Mouse (Mus musculus) thymus, adult 2 months (tissue): Measurements from ENCODE around the gene Lca5. TPM values are rescaled to one million over a fixed set of nuclear protein-coding genes. Genes with fewer than 3 reads are reported as not detected.

ENCODE experiments used
- DNase-seq: peaks from one replicate; pipeline ENCODE4 v3.0.0; 2021
- H3K27ac ChIP-seq: fragments of 200-500 bp; 2 replicates; pipeline ENCODE4 v1.5.1; 2012; ENCODE audit warnings: low read length, control low read depth; ENCODE audit not compliant: control insufficient read depth, insufficient read depth
- H3K27me3 ChIP-seq: fragments of 200-500 bp; 2 replicates; pipeline ENCODE4 v1.6.1; 2012; ENCODE audit warnings: mild to moderate bottlenecking, low read length, moderate library complexity, mixed read lengths; ENCODE audit not compliant: control insufficient read depth, insufficient read depth
- H3K36me3 ChIP-seq: fragments of 200-500 bp; 2 replicates; pipeline ENCODE4 v1.6.1; 2012; ENCODE audit warnings: mild to moderate bottlenecking, low read length, moderate library complexity; ENCODE audit not compliant: control insufficient read depth, insufficient read depth
- H3K4me1 ChIP-seq: fragments of 200-500 bp; replicated peaks from 2 replicates; pipeline ENCODE4 v1.6.1; 2012; ENCODE audit warnings: low read length; ENCODE audit not compliant: control insufficient read depth, insufficient read depth
- H3K4me3 ChIP-seq: fragments of 200-500 bp; 2 replicates; pipeline ENCODE4 v1.5.1; 2012; ENCODE audit warnings: mild to moderate bottlenecking, low read length, control low read depth, moderate library complexity; ENCODE audit not compliant: control insufficient read depth, insufficient read depth
- CTCF ChIP-seq: fragments of 200-500 bp; IDR thresholded peaks from 2 replicates; pipeline ENCODE4 v1.5.1; 2012; ENCODE audit warnings: mild to moderate bottlenecking, control low read depth, low read length, moderate library complexity, borderline replicate concordance; ENCODE audit not compliant: control insufficient read depth, poor library complexity, insufficient read depth; ENCODE audit errors: extremely low read depth
- POLR2A ChIP-seq: fragments of 200-500 bp; IDR thresholded peaks from 2 replicates; pipeline ENCODE4 v1.6.1; 2012; ENCODE audit warnings: mild to moderate bottlenecking, low read length, control low read depth, moderate library complexity; ENCODE audit not compliant: control insufficient read depth, poor library complexity, insufficient read depth; ENCODE audit errors: extremely low read depth
- WGBS: fragments of 180-500 bp; shearing (Covaris S2); methylation state at CpG from one replicate; pipeline ENCODE4 v1.1.7; 2018; 5-methylcytosine and 5-hydroxymethylcytosine counted together
- polyA plus RNA-seq: library from polyadenylated mRNA; depleted of rRNA; stranded (reverse); fragments of >200 nt; gene quantifications from 2 replicates; pipeline ENCODE4 v1.2.3, GENCODE M21; 2012

Lca5 gene
- polyA plus RNA-seq, 1 experiment: 2.7 TPM

GRCm38 (mm10) chr9:83398260-83398659, 42.7 kb downstream of the Lca5 start:
- no peak for TF ChIP-seq POLR2A
- DNase-seq: no peak
- H3K4me3 ChIP-seq: no peak overlapping the region
- WGBS: 20% methylated on average over 6 of the region's 6 CpGs
- H3K27me3 ChIP-seq: no peaks in the 10 kb centered on the region
- H3K36me3 ChIP-seq: no peaks in the 10 kb centered on the region
- no peaks in the 10 kb centered on the region for H3K4me1 ChIP-seq
- H3K27ac ChIP-seq: no peak overlapping the region

DNA sequence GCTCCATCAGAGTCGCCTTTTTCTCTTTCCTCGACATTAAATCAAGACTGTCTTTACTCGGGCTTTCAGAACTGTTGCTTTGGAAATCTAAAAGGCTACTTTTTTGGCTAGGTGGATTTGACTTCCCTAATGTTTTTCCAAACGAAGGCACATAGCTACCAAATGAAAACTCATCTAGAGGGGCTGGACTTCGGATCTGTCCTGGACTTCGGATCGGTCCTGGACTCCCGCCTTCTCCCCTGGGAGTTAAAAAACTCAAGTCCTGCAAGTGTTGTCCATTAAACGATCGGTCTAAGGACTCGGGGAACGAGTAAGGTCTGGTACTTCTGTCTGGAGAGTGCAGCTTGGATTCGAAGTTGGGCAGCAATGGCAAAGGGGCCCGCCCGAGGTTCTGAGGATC, 45.5 kb downstream of the Lca5 start:
- Histone ChIP-seq H3K4me1 (no peaks in the 10 kb centered on the region), H3K4me3 (no peak overlapping the region), H3K36me3 (no peaks in the 10 kb centered on the region), H3K27ac (no peak overlapping the region), H3K27me3 (no peaks in the 10 kb centered on the region)
- DNase-seq: no peak
- WGBS: 95% methylated on average over 15 of the region's 15 CpGs
- TF ChIP-seq POLR2A (no peak), CTCF (no peak)

DNA sequence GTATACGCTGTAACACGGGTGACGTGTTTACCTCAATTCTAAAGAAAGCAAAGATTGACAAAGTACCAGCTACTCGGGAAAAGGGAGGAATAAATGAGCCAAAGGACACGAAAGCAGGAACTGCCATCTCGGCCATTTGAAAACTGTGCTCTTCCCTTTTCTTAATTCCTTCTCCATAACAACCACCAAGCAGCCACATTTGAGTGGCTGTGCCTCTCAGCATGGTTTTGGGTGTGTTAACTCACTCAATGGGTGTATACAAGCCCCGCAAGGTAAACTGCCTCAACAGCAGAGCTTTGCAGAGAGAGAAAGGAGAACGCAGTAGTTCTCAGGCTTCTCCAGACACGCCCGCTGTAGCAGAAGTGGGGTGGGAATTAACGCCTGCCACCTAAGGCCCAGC, 48.9 kb downstream of the Lca5 start:
- TF ChIP-seq POLR2A (no peak), CTCF (no peak)
- DNase-seq: no peak
- no peaks in the 10 kb centered on the region for H3K4me1 ChIP-seq
- no peaks in the 10 kb centered on the region for H3K27me3 ChIP-seq
- H3K36me3 ChIP-seq: no peaks in the 10 kb centered on the region
- H3K27ac ChIP-seq: no peak overlapping the region
- WGBS: 87% methylated on average over 11 of the region's 11 CpGs
- H3K4me3 ChIP-seq: no peak overlapping the region

- no peak for DNase-seq
- Histone ChIP-seq H3K4me1 (no peaks in the 10 kb centered on the region), H3K36me3 (no peaks in the 10 kb centered on the region), H3K4me3 (no peak overlapping the region), H3K27me3 (no peaks in the 10 kb centered on the region), H3K27ac (no peak overlapping the region)
- TF ChIP-seq POLR2A: no peak
- 97% methylated on average over 9 of the region's 9 CpGs for WGBS
Observed at GRCm38 (mm10) chr9:83389570-83389969, 51.4 kb downstream of the Lca5 start.

GRCm38 (mm10) chr9:83386264-83386855, 54.6 kb downstream of the Lca5 start:
- Histone ChIP-seq H3K27me3 (no peaks in the 10 kb centered on the region), H3K36me3 (no peaks in the 10 kb centered on the region), H3K4me3 (no peak overlapping the region), H3K27ac (no peak overlapping the region), H3K4me1 (no peaks in the 10 kb centered on the region)
- DNase-seq: no peak
- 94% methylated on average over 5 of the region's 5 CpGs for WGBS
- TF ChIP-seq POLR2A (no peak), CTCF (no peak)

DNA sequence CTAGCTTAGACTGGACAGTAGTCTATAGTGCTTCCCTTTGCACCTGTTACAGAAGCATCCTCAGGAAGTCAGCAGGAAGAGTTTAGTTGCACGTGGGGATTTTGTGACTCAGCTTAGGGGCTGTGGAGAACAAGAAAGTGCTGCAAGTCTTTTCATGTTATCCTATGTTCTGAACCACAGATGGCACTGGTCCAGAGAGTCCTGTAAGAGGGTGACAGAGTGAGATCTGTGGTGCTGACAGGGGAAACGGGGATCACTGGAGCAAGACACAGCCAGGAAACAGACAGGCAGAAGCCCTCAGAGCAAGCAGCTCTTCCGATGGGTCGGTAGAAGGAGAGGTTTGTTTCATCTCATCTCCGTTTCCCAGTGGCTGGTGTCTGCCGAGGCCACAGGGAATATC, 55.6 kb downstream of the Lca5 start:
- no peaks in the 10 kb centered on the region for H3K36me3 ChIP-seq
- WGBS: 7% methylated on average over 6 of the region's 6 CpGs
- TF ChIP-seq CTCF (no peak), POLR2A (no peak)
- no peaks in the 10 kb centered on the region for H3K27me3 ChIP-seq
- H3K27ac ChIP-seq: no peak overlapping the region
- H3K4me1 ChIP-seq: no peaks in the 10 kb centered on the region
- no peak for DNase-seq
- H3K4me3 ChIP-seq: no peak overlapping the region

DNA sequence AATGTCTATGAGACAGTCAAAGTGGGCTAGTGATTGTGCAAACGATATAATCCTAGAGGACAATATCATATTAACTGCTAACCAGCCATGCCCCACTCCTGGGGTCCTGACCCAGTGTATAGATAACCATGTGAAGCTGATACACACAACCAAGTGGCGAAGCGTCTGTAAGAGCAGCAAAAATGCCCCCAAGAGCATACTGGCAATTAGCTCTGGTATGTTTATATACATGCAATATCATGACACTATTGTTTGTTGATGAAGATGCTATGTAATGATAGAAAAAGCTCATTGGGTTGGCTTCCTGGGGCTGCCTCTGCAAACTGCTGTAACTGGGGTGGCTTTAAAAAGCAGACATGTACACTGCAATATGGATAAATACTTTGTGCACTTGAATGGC, 57.7 kb downstream of the Lca5 start:
- H3K4me1 ChIP-seq: no peaks in the 10 kb centered on the region
- TF ChIP-seq CTCF (no peak), POLR2A (no peak)
- H3K27me3 ChIP-seq: no peaks in the 10 kb centered on the region
- no peaks in the 10 kb centered on the region for H3K36me3 ChIP-seq
- no peak overlapping the region for H3K4me3 ChIP-seq
- H3K27ac ChIP-seq: no peak overlapping the region
- WGBS: 83% methylated on average over 3 of the region's 3 CpGs
- no peak for DNase-seq
